Mouse (Mus musculus) inflammation-experienced regulatory T-cells, adult 16 weeks (primary cell): ENCODE data around the gene Snx27. TPM values are rescaled to one million over a fixed set of nuclear protein-coding genes. Genes with fewer than 3 reads are reported as not detected.

ENCODE experiments used
- polyA plus RNA-seq: library from polyadenylated mRNA; unstranded; fragments of 100-300 nt; shearing (Covaris generic); gene quantifications from one replicate; pipeline ENCODE4 v1.2.1, GENCODE M21; 2017

The Snx27 gene
- 14.7 TPM for polyA plus RNA-seq

GRCm38 (mm10) chr3:94582456-94582891 lies at the start of gene Snx27:
Snx27 (minus strand) TSS chr3:94582716.

GRCm38 (mm10) chr3:94480291-94480884 lies 102.1 kb downstream of the Snx27 start, which contains the start of gene Riiad1:
Riiad1 (minus strand) TSS chr3:94480341.

GRCm38 (mm10) chr3:94477981-94478422 lies 104.5 kb downstream of the Snx27 start, which contains the start of gene Celf3:
Celf3 (plus strand) TSS chr3:94478295.

Other genes with a start within 250 kb of the Snx27 start
- not detected for gene Them5, start 240.6 kb downstream of the Snx27 start, polyA plus RNA-seq
- not detected for gene C2cd4d, start 220.3 kb downstream of the Snx27 start, polyA plus RNA-seq
- 7.6 TPM for gene Rorc, start 209.9 kb downstream of the Snx27 start, polyA plus RNA-seq
- gene Lingo4, start 184.2 kb downstream of the Snx27 start, polyA plus RNA-seq: 0.13 TPM
- 9.8 TPM for gene Tdrkh, start 169.4 kb downstream of the Snx27 start, polyA plus RNA-seq
- gene Mrpl9, start 139.4 kb downstream of the Snx27 start, polyA plus RNA-seq: 69.6 TPM
- 0.98 TPM for gene Oaz3, start 138.8 kb downstream of the Snx27 start, polyA plus RNA-seq
- 2.5 TPM for gene Celf3, start 104.4 kb downstream of the Snx27 start, polyA plus RNA-seq
- not detected for gene Riiad1, start 102.4 kb downstream of the Snx27 start, polyA plus RNA-seq
- gene Gm10972, start 60.4 kb upstream of the Snx27 start, polyA plus RNA-seq: not detected
- gene Tuft1, start 76.2 kb upstream of the Snx27 start, polyA plus RNA-seq: 3.8 TPM
- not detected for gene Selenbp2, start 110.8 kb upstream of the Snx27 start, polyA plus RNA-seq
- gene Cgn, start 203.8 kb upstream of the Snx27 start, polyA plus RNA-seq: not detected